Comparison of ENCODE assay signal across 19 mouse cellular contexts in the genomic region with DNA sequence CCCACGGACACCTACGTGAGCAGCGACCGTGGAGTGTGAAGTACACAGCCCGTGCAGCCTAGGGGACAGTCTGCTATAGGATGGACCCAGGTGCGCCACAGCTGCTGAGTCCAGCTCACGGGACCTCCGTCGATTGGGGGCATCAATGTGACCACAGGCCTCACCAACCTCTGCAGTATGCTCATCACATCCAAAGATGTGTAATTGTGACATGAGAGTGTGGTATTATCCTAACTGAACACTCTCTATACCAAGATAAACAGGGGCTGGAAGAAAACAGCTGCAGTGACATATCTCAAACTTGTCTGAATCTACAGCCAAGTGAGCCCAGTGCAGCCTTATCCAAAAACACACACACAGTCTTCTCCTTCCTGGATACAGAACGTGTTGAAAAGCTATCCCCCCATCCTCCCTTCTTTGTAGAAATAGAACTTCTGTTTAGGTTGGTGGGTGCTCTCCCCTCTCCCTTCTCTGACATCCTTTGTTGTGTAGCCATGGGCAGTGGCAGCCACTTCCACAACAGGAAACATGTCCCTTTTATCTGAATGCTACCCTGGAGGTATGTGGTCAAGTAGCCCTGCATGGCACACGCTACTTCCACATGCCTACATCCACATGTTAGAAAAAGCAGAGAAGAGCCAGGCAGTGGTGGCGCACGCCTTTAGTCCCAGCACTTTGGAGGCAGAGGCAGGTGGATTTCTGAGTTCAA. TPM values are rescaled to one million over a fixed set of nuclear protein-coding genes. Genes with fewer than 3 reads are reported as not detected.
DNase-seq lines count a peak whose midpoint lies in the region; ATAC-seq and TF ChIP-seq lines count a peak whose summit lies in the region.
"Had no signal": no experiment of that assay in that cellular context is flagged by ENCODE, and none has a peak within 500 bp of the region (broad histone marks: within the 10 kb centered on the region; RNA-seq: fewer than 3 reads in every experiment).

No protein-coding gene starts in this region.

- no peaks in the 10 kb centered on the region for H3K27me3 ChIP-seq in lung, embryonic 16.5 days (ENCODE audit: control insufficient read depth, insufficient read depth, low read depth, low read length)
- H3K27me3 ChIP-seq in liver, embryonic 14.5 days (ENCODE audit: control insufficient read depth, insufficient read depth, low read length), result no peaks in the 10 kb centered on the region

- no peak overlapping the region for H3K9ac ChIP-seq in lung, embryonic 16.5 days (ENCODE audit: low read length)
- peak overlapping the region; percentile 43 for H3K9ac ChIP-seq in liver, embryonic 14.5 days (replicated peaks)
- H3K9ac ChIP-seq: hindbrain, embryonic 13.5 days had no signal

- peaks cover 4% of the 10 kb centered on the region; the same call in 1 of the 2 replicates for H3K4me1 ChIP-seq in lung, embryonic 16.5 days (replicated peaks; ENCODE audit: control insufficient read depth, insufficient read depth, low read length)
- H3K4me1 ChIP-seq in liver, embryonic 14.5 days (replicated peaks; ENCODE audit: control insufficient read depth in 2 of 2, insufficient read depth in 2 of 2, low read length in 1 of 2), result peaks cover 24 to 41% of the 10 kb centered on the region in 2 experiments

- TF ChIP-seq CTCF in liver, embryonic 14.5 days (IDR thresholded peaks at IDR 0.05; ENCODE audit: low read depth), result no peak

- peak; percentile 88 for DNase-seq in heart, adult 11 months
- no peak for DNase-seq in heart, postnatal 10 days
- DNase-seq in lung, postnatal 14 days, result no peak
- DNase-seq in liver, embryonic 14.5 days (ENCODE audit: low read depth in 3 of 3, low spot score in 3 of 3), result peak in 1 of 3 experiments; percentile 56
- DNase-seq in adrenal gland, adult 8-10 months, result no peak
- no peak for DNase-seq in frontal cortex, adult 2 months (ENCODE audit: extremely low spot score in 1 of 2, low spot score in 1 of 2)
- DNase-seq: adrenal gland, postnatal 36 days; cerebellum, adult 8-10 months; kidney, adult 8-10 months; kidney, postnatal 36 days; layer of hippocampus, adult 9-11 months; left cerebral cortex, postnatal 4 days had no signal

- intact Hi-C loops in heart, postnatal 10 days (cut with DNase I), result no loop called here

- H3K27ac ChIP-seq in lung, embryonic 16.5 days (ENCODE audit: low read length), result no peak overlapping the region
- peak overlapping the region; percentile 66 for H3K27ac ChIP-seq in liver, embryonic 14.5 days
- H3K27ac ChIP-seq: hindbrain, embryonic 13.5 days; left cerebral cortex, adult 2 months had no signal

- no peak overlapping the region for H3K4me3 ChIP-seq in lung, embryonic 16.5 days (ENCODE audit: low read length)
- no peak overlapping the region for H3K4me3 ChIP-seq in liver, embryonic 14.5 days (ENCODE audit: insufficient read depth in 1 of 2, low read depth in 2 of 2, low read length in 2 of 2)
- H3K4me3 ChIP-seq: hindbrain, embryonic 13.5 days; left cerebral cortex, adult 2 months had no signal

- peak; percentile 12; the same call in 1 of the 2 replicates for ATAC-seq in lung, embryonic 16.5 days (ENCODE audit: low read depth)
- ATAC-seq in liver, embryonic 14.5 days (ENCODE audit: insufficient read depth), result peak; percentile 92
- ATAC-seq in megakaryocyte-erythroid progenitor cell, adult 5-6 weeks (replicated peaks; ENCODE audit: low FRiP score, low TSS enrichment, poor library complexity, severe bottlenecking), result peak; percentile 96
- ATAC-seq: forebrain, embryonic 16.5 days; inflammation-experienced regulatory T-cells, adult 6 months; midbrain, embryonic 16.5 days had no signal

- H3K9me3 ChIP-seq in lung, embryonic 16.5 days (ENCODE audit: control insufficient read depth, low read length), result no peaks in the 10 kb centered on the region
- H3K9me3 ChIP-seq in liver, embryonic 14.5 days (ENCODE audit: control insufficient read depth, low read length), result no peaks in the 10 kb centered on the region
- H3K9me3 ChIP-seq: hindbrain, embryonic 13.5 days had no signal

- H3K4me2 ChIP-seq in lung, embryonic 16.5 days (ENCODE audit: low read depth, low read length), result no peak overlapping the region
- H3K4me2 ChIP-seq in liver, embryonic 14.5 days (ENCODE audit: low read depth), result peak overlapping the region; percentile 57
- H3K4me2 ChIP-seq: hindbrain, embryonic 13.5 days had no signal

- peak; percentile 91 for TF ChIP-seq EP300 in liver, embryonic 14.5 days (IDR thresholded peaks at IDR 0.05; ENCODE audit: low read depth)

- 79% methylated on average over 13 of the region's 13 CpGs for WGBS in lung, embryonic 16.5 days
- WGBS in liver, embryonic 14.5 days (ENCODE audit: insufficient replicate concordance), result 19% methylated on average over 13 of the region's 13 CpGs

- H3K36me3 ChIP-seq in lung, embryonic 16.5 days (ENCODE audit: control insufficient read depth, insufficient read depth, low read length), result no peaks in the 10 kb centered on the region
- H3K36me3 ChIP-seq in liver, embryonic 14.5 days (replicated peaks; ENCODE audit: control insufficient read depth, insufficient read depth, low read depth), result no peaks in the 10 kb centered on the region
- H3K36me3 ChIP-seq: hindbrain, embryonic 13.5 days had no signal

RNA-seq across cellular contexts. Expression of gene Ston2, which starts 30.2 kb away (rescaled TPM):
- 1 to 10 TPM; 4.9 to 7.8 TPM for total RNA-seq in heart, postnatal 10 days (2021)
- 7.5 and 7.9 TPM in 2 replicates for polyA plus RNA-seq in lung, embryonic 16.5 days (2015; fragmentation: Nextera tagmentation; extraction: Ambion mirVana)
- 21.6 and 26.6 TPM in 2 replicates for polyA plus RNA-seq in liver, embryonic 14.5 days (2012; rRNA removed)
- 15.4 and 16.9 TPM in 2 replicates for polyA plus RNA-seq in liver, embryonic 14.5 days (2014; fragmentation: Nextera tagmentation; extraction: Ambion mirVana)
- total RNA-seq in megakaryocyte-erythroid progenitor cell, adult 5-6 weeks (2014; fragmentation: Nextera tagmentation), result 5.3 and 10.7 TPM in 2 replicates
- total RNA-seq in megakaryocyte-erythroid progenitor cell, adult 5-6 weeks (2017), result 0.53 and 2.7 TPM in 2 replicates
- 10 to 100 TPM in 1 of 4 experiments, 1 to 10 TPM in 3; 4.6 to 10.7 (median 7.1) TPM for total RNA-seq in adrenal gland, adult 8-10 months (2022)
- 11.9 and 12.3 TPM in 2 replicates for polyA plus RNA-seq in frontal cortex, adult 2 months (2012; rRNA removed)

Comparison
In these comparisons a context has a peak if more than half of its experiments do, and no peak if none do; other contexts are left out.
1. ATAC-seq: peak in every context shown above with its lines; median percentile 96 in megakaryocyte-erythroid progenitor cell, adult 5-6 weeks; 92 in liver, embryonic 14.5 days; 12 in lung, embryonic 16.5 days.